Mouse (Mus musculus) liver, embryonic 11.5 days (tissue): ENCODE results near the gene Atad5. TPM values are rescaled to one million over a fixed set of nuclear protein-coding genes. Genes with fewer than 3 reads are reported as not detected.
A peak's percentile ranks its signal among the peaks of the same experiment; 100 is the strongest.
"Not testable (repeated sequence)": the region's sequence is repeated elsewhere in the genome, so short reads cannot be mapped to it uniquely, and the experiment has no call there.

ENCODE experiments used
- ATAC-seq: fragments of 200-750 bp; cut with Nextera tagmentation; replicated peaks from 2 replicates; pipeline ENCODE4 v1.8.0; 2017; ENCODE audit warnings: moderate number of reproducible peaks, mild to moderate bottlenecking, moderate TSS enrichment, moderate library complexity; ENCODE audit not compliant: low FRiP score
- DNase-seq: peaks from one replicate; pipeline ENCODE4 v3.0.0-alpha.2; 2017; ENCODE audit warnings: low spot score
- H3K27ac ChIP-seq: fragments of 300-500 bp; sonication (generic); 2 replicates; pipeline ENCODE4 v1.5.1; 2014; ENCODE audit warnings: mild to moderate bottlenecking, low read depth, low read length, control low read depth
- H3K27me3 ChIP-seq: fragments of 300-500 bp; sonication (generic); replicated peaks from 2 replicates; pipeline ENCODE4 v1.6.1; 2014; ENCODE audit warnings: low read length, mixed read lengths; ENCODE audit not compliant: control insufficient read depth, insufficient read depth
- H3K36me3 ChIP-seq: fragments of 300-500 bp; sonication (generic); 2 replicates; pipeline ENCODE4 v1.6.1; 2014; ENCODE audit warnings: mild to moderate bottlenecking, low read length, moderate library complexity, mixed read lengths; ENCODE audit not compliant: control insufficient read depth, insufficient read depth
- H3K4me1 ChIP-seq: fragments of 300-500 bp; sonication (generic); replicated peaks from 2 replicates; pipeline ENCODE4 v1.6.1; 2014; ENCODE audit warnings: low read length, mixed read lengths; ENCODE audit not compliant: control insufficient read depth, insufficient read depth
- H3K4me2 ChIP-seq: fragments of 300-500 bp; sonication (generic); 2 replicates; pipeline ENCODE4 v1.6.1; 2014; ENCODE audit warnings: mild to moderate bottlenecking, control low read depth, moderate library complexity
- H3K4me3 ChIP-seq: fragments of 300-500 bp; sonication (generic); 2 replicates; pipeline ENCODE4 v1.5.1; 2014; ENCODE audit warnings: low read depth, low read length, control low read depth
- H3K9ac ChIP-seq: fragments of 300-500 bp; sonication (generic); 2 replicates; pipeline ENCODE4 v1.6.1; 2014; ENCODE audit warnings: low read depth, low read length, control low read depth
- H3K9me3 ChIP-seq: fragments of 300-500 bp; sonication (generic); 2 replicates; pipeline ENCODE4 v1.6.1; 2016; ENCODE audit warnings: low read length, inconsistent platforms, mixed read lengths; ENCODE audit not compliant: control insufficient read depth
- WGBS: fragments of 180-500 bp; shearing (Covaris S2); extraction: QIAGEN DNeasy Blood & Tissue Kit; methylation state at CpG from one replicate; pipeline ENCODE4 v1.1.7; 2014; 5-methylcytosine and 5-hydroxymethylcytosine counted together
- polyA plus RNA-seq: library from polyadenylated mRNA; unstranded; fragments of >200 nt; fragmentation: Nextera tagmentation; extraction: Ambion mirVana; gene quantifications from 2 replicates; pipeline ENCODE4 v1.2.1, GENCODE M21; 2014

Atad5 gene
- polyA plus RNA-seq, 1 experiment from 2014 or later, result 23.6 TPM

- H3K27ac ChIP-seq, H3K9me3 ChIP-seq, H3K36me3 ChIP-seq, H3K9ac ChIP-seq, H3K4me3 ChIP-seq, H3K4me2 ChIP-seq, DNase-seq, H3K27me3 ChIP-seq, ATAC-seq: not testable (repeated sequence)
- WGBS, result 47% methylated on average over 1 of the region's 4 CpGs
- H3K4me1 ChIP-seq, result peaks cover 11% of the 10 kb centered on the region
Observed at GRCm38 (mm10) chr11:80148974-80149373, 59.8 kb downstream of the Atad5 start.

- no peaks in the 10 kb centered on the region for H3K9me3 ChIP-seq
- WGBS, result 69% methylated on average over 8 of the region's 8 CpGs
- ATAC-seq, result no peak
Observed at GRCm38 (mm10) chr11:80149412-80150023, 60.3 kb downstream of the Atad5 start.

GRCm38 (mm10) chr11:80150566-80150965 lies 61.4 kb downstream of the Atad5 start:
- Histone ChIP-seq H3K4me1 (peaks cover 11% of the 10 kb centered on the region), H3K27ac (no peak overlapping the region), H3K27me3 (peaks cover 23% of the 10 kb centered on the region), H3K9ac (no peak overlapping the region), H3K36me3 (no peaks in the 10 kb centered on the region), H3K9me3 (no peaks in the 10 kb centered on the region), H3K4me2 (no peak overlapping the region), H3K4me3 (no peak overlapping the region)
- ATAC-seq (no peak), DNase-seq (no peak)
- 59% methylated on average over 5 of the region's 5 CpGs for WGBS

More at GRCm38 (mm10) chr11:80149412-80150023, 60.3 kb downstream of the Atad5 start:
- Histone ChIP-seq H3K9ac (no peak overlapping the region), H3K4me2 (no peak overlapping the region), H3K4me3 (no peak overlapping the region), H3K27me3 (peaks cover 14% of the 10 kb centered on the region), H3K36me3 (no peaks in the 10 kb centered on the region), H3K27ac (no peak overlapping the region), H3K4me1 (peaks cover 11% of the 10 kb centered on the region)
- DNase-seq, result no peak

- ATAC-seq (no peak), DNase-seq (no peak)
- no peak overlapping the region for H3K4me2 ChIP-seq
- H3K9me3 ChIP-seq, result no peaks in the 10 kb centered on the region
- H3K36me3 ChIP-seq, result no peaks in the 10 kb centered on the region
- H3K9ac ChIP-seq, result no peak overlapping the region
- 39% methylated on average over 2 of the region's 2 CpGs for WGBS
- no peak overlapping the region for H3K4me3 ChIP-seq
- H3K27me3 ChIP-seq, result peaks cover 23% of the 10 kb centered on the region
- peaks cover 6% of the 10 kb centered on the region; the same call in 1 of the 2 replicates for H3K4me1 ChIP-seq
- no peak overlapping the region for H3K27ac ChIP-seq
Observed at GRCm38 (mm10) chr11:80151541-80151940, 62.3 kb downstream of the Atad5 start.

- H3K9ac ChIP-seq, result no peak overlapping the region
- H3K9me3 ChIP-seq, result no peaks in the 10 kb centered on the region
- WGBS, result 76% methylated on average over 8 of the region's 8 CpGs
- peaks cover 6% of the 10 kb centered on the region; the same call in 1 of the 2 replicates for H3K4me1 ChIP-seq
- no peak overlapping the region for H3K4me2 ChIP-seq
- H3K27ac ChIP-seq, result no peak overlapping the region
- H3K36me3 ChIP-seq, result no peaks in the 10 kb centered on the region
- no peak for ATAC-seq
- H3K4me3 ChIP-seq, result no peak overlapping the region
- H3K27me3 ChIP-seq, result peaks cover 23% of the 10 kb centered on the region
- no peak for DNase-seq
Observed at GRCm38 (mm10) chr11:80152376-80152775, 63.2 kb downstream of the Atad5 start.

DNA sequence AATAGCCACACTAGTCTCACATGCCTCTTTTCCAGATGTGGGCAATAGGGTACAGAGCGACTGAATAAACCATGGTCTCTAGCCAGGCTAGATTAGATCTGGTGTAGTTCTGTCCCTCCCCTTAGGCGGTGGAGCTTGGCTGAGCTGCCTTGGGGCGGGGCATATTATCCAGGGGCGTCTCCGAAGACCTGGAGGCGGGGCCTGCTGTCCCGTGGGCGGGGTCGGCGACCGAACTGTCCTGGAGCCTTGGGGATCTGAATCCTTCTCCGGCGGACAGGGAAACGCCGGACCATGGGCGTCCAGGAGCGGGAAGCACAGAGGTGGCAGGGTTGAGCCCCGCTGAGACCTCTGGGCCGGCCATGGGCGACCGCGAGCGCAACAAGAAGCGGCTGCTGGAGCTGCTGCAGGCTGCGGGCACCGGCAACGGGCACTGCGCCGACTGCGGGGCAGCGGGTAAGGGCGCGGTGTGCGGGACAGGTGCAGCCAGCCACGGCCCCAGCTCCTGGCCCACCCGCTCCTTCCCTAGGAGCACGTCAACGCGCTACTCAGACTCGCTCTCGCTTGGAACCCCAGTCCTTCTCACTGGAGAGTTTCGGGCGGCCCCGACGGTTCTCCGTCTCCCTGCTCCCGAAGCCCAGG lies 64.8 kb downstream of the Atad5 start, which contains the start of gene Adap2:
Adap2 (plus strand) TSS at position 249 of the 639 bp plus-strand sequence.
- H3K27ac ChIP-seq, result no peak within 1 kb of the TSS
- peak within 1 kb of the TSS; percentile 62 for H3K4me3 ChIP-seq
- H3K9me3 ChIP-seq, result no peaks in the 10 kb centered on the region
- H3K4me2 ChIP-seq, result peak within 1 kb of the TSS; percentile 87
- ATAC-seq (peak; percentile 95), DNase-seq (peak; percentile 91)
- H3K9ac ChIP-seq, result peak within 1 kb of the TSS; percentile 36
- 2% methylated on average over 43 of the region's 47 CpGs for WGBS
- peaks cover 6% of the 10 kb centered on the region; the same call in 1 of the 2 replicates for H3K4me1 ChIP-seq
- H3K36me3 ChIP-seq, result no peaks in the 10 kb centered on the region
- peaks cover 23% of the 10 kb centered on the region for H3K27me3 ChIP-seq

DNA sequence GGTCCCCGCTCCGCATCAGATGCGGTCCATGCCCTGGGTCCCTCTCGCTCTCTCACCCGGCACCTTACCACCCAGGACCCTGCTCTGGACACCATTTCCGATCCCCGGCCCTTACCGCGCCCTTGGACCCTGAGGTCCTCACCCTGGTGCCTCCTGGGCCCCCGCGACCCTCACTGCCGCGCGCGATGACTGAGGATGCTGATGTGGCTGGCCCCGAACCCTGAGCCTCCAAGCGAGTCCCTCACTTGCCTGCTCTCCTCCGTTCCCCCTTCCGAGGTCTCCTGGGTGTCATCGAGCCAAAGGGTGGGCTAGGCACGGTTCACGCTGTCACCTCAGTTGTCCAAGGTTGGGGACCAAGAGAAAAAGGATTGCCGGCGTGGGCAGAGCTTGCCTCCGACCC lies 65.3 kb downstream of the Atad5 start:
- Histone ChIP-seq H3K4me1 (peaks cover 6% of the 10 kb centered on the region; the same call in 1 of the 2 replicates), H3K9ac (peak overlapping the region; percentile 36), H3K9me3 (no peaks in the 10 kb centered on the region), H3K27ac (no peak overlapping the region), H3K27me3 (peaks cover 23% of the 10 kb centered on the region), H3K4me2 (peak overlapping the region; percentile 87), H3K36me3 (no peaks in the 10 kb centered on the region), H3K4me3 (peak overlapping the region; percentile 62)
- WGBS, result 29% methylated on average over 25 of the region's 25 CpGs
- ATAC-seq, result no peak
- no peak for DNase-seq

DNA sequence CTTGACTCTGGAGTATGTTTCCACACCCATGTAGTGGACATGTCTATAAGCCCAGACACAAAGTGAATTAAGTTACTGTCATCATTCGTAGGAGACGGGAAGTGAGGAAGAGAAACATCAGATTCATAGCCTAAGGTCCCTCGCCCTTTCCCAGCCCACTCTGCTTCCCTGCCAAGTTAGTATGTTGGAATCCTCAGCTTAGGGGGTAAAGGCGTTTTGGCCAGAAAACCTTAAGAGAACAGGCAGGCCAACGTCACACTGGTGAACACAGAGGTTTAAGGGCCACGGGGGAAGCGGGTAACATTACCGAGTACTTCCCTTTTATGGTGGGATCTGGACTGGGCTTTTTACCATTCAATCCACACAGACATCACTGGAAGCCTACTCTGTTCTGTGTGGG lies 66.3 kb downstream of the Atad5 start:
- Histone ChIP-seq H3K4me3 (no peak overlapping the region), H3K9me3 (no peaks in the 10 kb centered on the region), H3K4me2 (no peak overlapping the region), H3K27ac (no peak overlapping the region), H3K9ac (no peak overlapping the region), H3K4me1 (peaks cover 6% of the 10 kb centered on the region; the same call in 1 of the 2 replicates), H3K36me3 (no peaks in the 10 kb centered on the region), H3K27me3 (peaks cover 23% of the 10 kb centered on the region)
- ATAC-seq (no peak), DNase-seq (no peak)
- WGBS, result 74% methylated on average over 8 of the region's 8 CpGs

GRCm38 (mm10) chr11:80155961-80156360 lies 66.8 kb downstream of the Atad5 start:
- peaks cover 6% of the 10 kb centered on the region; the same call in 1 of the 2 replicates for H3K4me1 ChIP-seq
- H3K27me3 ChIP-seq, result peaks cover 23% of the 10 kb centered on the region
- DNase-seq, result no peak
- no peaks in the 10 kb centered on the region for H3K9me3 ChIP-seq
- WGBS, result 78% methylated on average over 4 of the region's 4 CpGs
- no peaks in the 10 kb centered on the region for H3K36me3 ChIP-seq
- H3K9ac ChIP-seq, result no peak overlapping the region
- no peak for ATAC-seq
- H3K4me3 ChIP-seq, result no peak overlapping the region
- no peak overlapping the region for H3K27ac ChIP-seq
- H3K4me2 ChIP-seq, result no peak overlapping the region
